Mouse (Mus musculus) thymus, adult 2 months (tissue): ENCODE results near the gene Atp6v0c.

ENCODE experiments used
- CTCF ChIP-seq: fragments of 200-500 bp; IDR thresholded peaks from 2 replicates; pipeline ENCODE4 v1.5.1; 2012; ENCODE audit warnings: mild to moderate bottlenecking, control low read depth, low read length, moderate library complexity, borderline replicate concordance; ENCODE audit not compliant: control insufficient read depth, poor library complexity, insufficient read depth; ENCODE audit errors: extremely low read depth
- POLR2A ChIP-seq: fragments of 200-500 bp; IDR thresholded peaks from 2 replicates; pipeline ENCODE4 v1.6.1; 2012; ENCODE audit warnings: mild to moderate bottlenecking, low read length, control low read depth, moderate library complexity; ENCODE audit not compliant: control insufficient read depth, poor library complexity, insufficient read depth; ENCODE audit errors: extremely low read depth

GRCm38 (mm10) chr17:24119446-24119845 lies 50.1 kb downstream of the Atp6v0c start:
- TF ChIP-seq CTCF (no peak), POLR2A (no peak)
